Mouse (Mus musculus) left cerebral cortex, adult 8-10 months (tissue): ENCODE results near the gene Pde4d. TPM values are rescaled to one million over a fixed set of nuclear protein-coding genes. Genes with fewer than 3 reads are reported as not detected.
"Not testable (repeated sequence)": the region's sequence is repeated elsewhere in the genome, so short reads cannot be mapped to it uniquely, and the experiment has no call there.

ENCODE experiments used
- DNase-seq, 2 experiments: peaks; one replicate each; pipeline ENCODE4 v3.0.0; 2022; ENCODE audit warnings: low spot score in 2 of 2
- total RNA-seq, 4 experiments: library from RNA; stranded (reverse); gene quantifications; 2 replicates each; pipeline ENCODE4 v1.2.4; 2022

Pde4d gene
- total RNA-seq, 4 experiments from 2014 or later: 92.8 to 110 (median 99.5) TPM

DNA sequence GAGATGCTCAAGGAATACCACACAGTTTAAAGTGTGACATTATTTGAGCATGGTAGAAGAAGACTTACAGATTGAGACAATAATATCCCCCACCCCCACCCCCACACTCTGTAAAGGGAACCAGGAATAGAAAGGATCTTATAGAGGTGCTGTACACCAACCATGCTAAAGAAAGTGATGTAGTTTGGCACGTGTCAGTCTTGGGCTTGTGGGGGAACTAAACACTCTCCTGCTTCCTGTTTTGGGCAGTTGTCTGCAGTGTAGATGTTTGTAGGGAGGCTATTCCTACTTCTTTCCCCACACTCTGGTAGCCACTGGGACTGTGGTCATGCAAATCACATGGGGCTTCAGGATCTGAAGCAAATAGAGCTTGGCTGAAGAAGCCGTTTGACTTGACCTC is 236.5 kb downstream of the Pde4d start:
- no peak for DNase-seq

DNA sequence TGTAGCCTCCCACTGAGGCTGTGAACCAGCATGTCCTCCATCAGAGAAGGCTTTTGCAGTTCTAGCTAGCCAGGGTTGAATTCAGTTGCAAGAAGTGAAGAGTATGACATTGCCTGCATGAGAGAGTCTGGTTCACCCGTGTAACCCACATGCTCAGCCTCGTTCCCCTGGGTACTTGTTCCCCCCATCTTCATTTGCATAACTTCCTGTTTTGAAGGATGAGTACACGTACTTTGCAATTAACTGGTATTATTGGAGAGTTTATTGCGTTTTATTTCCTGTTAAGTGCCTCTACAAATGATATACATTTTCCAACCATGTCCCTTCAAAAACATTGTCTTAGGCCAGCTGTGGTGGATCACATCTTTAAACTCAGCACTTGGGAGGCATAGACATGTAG is 237.1 kb downstream of the Pde4d start:
- DNase-seq: no peak

DNA sequence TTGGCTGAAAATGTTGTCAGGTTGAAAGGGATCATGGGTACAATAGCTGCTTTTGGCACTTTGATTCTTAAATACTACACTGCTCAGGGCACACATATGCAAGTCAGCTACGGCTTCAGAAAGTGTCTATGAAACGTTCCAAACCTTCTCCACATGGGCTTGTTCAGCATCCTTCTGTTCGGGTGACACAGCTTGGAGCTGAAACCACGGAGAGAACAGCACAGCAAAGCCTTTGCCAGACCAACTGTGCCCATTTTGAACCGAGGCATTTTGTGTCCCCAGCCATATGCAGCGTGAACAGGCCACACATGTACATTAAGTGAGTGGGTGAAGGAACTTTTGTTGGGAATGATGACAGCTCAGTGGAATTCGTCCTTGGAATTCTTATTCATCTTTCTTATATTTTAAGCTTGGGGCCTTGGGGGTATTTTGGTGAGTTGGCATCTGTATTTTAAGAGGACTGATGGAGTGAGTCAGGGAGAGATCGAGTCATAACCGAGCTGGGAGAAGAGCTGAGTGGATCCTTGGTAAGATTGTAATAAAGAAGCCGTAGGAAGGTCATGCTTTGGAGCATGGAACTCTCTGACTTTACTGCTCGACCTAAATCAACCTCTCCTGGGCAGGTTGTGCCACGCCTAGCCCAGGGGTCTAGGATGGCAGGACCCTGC is 243.3 kb downstream of the Pde4d start:
- peak in 1 of 2 experiments; percentile 33 for DNase-seq

DNA sequence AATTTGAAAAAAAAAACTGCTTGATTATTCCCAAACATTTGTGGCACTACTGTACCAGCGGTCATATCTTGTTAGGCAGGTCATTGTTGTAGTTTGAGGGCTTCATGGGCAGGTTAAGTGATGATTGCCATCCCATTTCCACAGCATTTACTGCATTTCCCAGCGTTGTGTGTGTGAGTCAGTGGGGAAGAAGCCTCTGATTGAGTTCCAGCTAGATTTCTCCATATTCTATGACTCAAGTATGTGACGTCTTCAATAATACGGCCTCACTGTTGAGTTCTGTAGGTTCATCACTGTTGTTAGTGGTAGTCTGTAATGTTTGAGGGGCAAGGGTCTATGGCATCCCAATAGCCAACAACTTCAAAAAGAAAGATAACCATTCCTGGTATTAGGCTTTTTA is 255.7 kb downstream of the Pde4d start:
- DNase-seq: no peak

DNA sequence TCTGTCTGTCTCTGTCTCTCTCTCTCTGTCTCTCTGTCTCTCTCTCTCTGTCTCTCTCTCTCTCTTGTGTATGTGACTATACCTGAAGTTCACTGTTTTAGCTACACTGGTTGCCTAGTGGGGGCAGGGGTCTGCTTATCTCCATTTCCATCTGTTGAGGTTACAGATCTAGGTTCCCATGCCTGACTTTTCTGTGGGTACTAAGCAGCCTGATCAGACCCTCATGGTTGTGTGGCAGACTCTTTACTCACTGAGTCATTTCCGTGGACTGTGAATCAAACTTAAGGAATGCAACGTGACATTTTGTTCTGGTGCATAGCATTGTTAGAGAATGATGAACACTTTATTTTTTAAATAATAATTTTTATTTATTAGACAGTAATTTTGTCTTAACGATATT is 264.3 kb downstream of the Pde4d start:
- DNase-seq: no peak

DNA sequence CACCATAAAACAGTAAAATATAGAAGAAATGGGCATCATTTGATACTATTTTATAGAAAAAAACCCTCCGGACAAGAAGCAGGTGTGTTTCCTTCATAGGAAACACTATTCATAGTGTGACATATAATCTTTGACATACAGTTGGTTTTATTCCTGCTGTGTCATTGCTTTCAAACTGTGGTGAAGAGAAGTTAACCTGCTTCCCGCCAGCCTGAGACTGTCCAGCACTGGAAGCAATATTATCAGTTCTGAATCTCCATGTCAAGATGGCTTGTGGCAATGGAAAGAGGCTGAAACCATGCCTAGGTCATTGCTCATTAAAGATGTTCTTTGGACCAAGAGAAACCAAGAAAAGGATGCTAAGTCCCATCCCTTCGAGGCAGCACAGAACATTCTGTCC is 265.3 kb downstream of the Pde4d start:
- no peak for DNase-seq

DNA sequence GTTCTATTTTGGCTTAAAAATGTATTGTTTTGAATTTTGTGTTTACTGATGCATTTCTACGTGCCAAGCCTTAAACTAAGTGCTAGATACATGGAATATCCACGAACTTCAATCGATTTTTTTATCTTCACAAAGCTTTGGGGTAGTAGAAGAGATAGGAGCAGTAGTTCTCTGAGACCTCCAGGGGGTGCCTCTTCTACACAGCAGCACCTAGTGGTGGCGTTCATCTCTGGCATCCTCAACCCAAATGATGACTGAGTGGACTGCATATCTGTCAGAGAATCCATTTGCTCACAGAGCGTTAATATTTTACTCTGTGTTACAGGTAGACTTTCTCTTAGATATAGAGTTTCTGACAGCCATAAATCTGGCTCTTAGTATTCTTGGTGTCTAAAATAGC is 272.5 kb downstream of the Pde4d start:
- DNase-seq: no peak

DNA sequence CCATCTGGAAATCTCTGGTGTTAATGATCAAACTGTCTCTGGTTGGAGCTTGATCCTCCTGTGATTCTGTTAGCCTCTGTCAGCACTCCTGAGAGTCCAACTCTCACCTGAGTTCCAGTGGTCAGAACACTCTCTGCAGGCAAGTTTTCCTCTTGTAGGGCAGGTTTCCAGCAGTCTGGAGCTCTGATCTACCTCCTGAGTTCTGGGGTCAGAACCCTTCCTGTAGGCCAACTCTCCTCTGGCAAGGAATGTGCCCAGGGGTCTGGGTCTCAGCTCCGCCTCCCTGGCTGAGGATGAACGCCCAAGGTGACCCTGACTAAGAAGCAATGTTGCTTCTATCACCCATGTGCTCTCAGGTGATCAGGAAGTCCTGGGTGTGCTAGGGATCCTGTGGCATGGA is 284.6 kb downstream of the Pde4d start:
- not testable (repeated sequence) for DNase-seq

DNA sequence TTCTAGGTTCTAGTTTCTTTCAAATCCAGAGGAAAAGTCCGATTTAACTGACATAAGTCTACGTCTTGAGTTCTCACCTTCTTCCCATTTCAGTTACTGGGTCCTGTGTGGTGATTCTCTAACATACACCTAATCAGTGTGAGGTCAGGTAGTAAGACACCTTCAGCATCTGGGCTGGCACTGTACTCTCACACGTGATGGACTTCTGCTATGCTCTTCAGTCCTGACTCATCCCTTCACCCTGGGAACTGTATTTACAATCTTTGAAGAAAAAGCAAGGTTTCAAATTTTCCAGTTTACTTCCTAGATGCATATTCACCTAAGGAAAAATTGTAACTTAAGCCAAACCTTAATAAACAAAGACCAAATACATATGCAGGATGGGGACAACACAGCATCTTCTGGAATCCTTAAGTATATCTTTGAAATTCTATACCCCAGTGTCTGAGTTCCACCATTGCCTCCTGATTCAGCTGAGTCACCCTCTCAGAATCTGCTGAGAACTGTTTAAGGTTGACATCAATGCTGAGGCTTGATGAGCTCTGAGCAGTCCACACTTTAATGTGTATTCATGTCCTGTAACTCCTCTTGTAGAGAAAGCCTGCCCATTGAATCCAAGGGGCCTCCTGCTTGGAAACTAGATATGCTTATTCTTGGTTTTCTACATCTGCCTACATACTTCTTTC is 301.6 kb downstream of the Pde4d start:
- DNase-seq: no peak

DNA sequence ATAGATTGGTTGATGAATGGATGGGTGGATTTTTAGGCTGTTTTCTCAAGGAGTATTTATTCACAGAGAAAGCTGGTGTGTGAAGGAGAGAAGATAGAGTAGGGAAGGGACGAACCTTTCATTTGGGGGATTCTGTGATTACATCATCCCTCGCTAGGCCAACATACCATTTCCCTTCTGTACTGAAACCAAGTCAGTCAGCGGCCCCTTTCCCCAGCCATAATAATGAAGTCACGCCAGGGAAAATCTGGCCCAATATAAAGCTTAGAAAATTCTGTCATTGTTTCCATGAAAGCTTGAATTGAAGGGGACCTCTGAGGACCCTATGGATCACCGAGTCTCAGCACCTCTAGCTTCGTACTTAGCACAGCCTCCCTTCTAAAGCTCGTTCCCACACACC is 307.7 kb downstream of the Pde4d start:
- DNase-seq: no peak

DNA sequence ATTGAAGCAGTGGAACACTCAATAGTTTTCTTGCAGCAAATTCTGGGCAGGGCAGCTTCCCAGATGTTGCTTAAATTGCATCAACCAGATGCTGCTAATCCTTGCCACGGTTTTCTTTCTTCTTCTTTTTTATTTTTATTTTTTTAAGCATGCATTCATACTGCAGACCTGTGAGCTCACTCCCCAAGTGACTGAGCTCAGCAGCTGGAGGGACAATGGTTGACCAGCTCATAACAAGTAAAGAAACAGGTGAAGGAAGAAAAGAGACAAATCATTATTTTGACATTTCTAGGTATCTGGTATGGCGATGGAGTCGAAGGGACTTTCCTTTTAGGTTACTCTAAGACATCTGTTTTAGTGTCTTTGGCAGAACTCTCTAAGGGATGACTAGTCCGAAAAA is 308.6 kb downstream of the Pde4d start:
- no peak for DNase-seq

DNA sequence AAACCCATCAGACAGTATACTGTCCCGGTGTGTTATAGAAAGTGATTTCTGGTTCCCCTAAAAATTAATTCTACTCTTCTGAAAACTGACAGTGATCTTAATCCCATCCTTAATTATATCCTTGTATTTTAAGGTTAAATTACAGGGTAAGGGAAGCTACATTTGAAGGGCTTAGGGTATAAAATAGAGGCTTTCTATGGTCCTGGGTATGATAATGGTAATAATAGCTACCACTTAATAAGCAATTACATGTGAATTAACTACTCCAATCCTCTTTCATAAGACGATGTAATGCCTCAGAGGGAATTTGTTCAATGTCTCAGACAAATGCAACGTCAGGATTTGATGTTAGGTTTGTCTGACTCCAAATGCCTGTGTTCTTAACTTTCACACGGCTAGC is 309.4 kb downstream of the Pde4d start:
- no peak for DNase-seq

DNA sequence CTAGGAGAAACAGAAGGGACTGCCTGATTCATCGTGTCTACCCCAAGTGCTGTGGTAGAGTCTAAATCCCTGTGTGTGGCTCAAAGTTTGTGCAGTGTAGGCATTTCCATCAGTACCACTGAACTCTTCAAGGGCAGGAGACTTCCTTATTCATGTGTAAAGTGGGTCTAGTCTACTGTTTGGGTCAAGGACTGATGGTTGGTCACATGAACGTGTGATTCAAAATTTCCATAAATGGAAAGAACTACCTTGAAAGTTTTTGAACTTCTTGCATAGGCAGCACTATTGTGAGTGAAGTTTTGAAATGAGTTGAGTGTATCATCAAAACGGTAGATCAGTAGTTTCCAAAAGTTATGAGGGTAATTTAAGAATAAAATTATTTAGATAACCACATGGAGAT is 313.5 kb downstream of the Pde4d start:
- no peak for DNase-seq

DNA sequence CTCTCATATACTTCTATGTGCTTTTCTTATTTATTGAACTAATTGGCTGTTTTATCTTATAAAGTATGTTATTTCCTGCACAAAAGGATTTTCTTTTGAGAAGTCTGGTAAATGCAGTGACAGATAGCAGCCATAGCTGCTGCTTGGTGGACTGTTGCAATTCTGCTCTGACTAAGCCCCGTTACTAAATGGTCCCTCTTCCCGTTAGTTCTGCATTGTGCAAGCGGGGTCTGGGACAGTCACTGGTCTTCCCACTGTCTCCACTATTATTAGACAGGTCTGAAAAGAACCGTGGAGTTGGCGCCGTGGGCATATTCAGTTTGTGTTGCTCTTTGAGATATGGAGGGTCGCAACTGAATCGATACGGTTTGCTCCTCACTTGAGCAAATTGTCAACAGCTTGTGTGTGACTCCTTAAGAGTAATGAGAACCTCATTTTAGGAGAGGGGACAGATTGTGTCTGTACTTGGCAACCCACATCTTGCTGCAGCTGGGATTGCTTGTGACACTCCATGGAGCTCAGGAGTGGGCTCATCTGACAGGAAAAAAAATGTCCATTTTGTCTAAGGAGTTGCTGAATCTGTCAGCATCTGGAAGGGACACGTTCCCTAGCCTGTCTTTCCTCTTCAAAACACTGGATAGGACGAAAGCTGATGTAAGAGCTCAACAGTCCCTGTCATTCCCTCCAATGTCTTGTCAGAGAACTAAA is 316.4 kb downstream of the Pde4d start:
- no peak for DNase-seq

DNA sequence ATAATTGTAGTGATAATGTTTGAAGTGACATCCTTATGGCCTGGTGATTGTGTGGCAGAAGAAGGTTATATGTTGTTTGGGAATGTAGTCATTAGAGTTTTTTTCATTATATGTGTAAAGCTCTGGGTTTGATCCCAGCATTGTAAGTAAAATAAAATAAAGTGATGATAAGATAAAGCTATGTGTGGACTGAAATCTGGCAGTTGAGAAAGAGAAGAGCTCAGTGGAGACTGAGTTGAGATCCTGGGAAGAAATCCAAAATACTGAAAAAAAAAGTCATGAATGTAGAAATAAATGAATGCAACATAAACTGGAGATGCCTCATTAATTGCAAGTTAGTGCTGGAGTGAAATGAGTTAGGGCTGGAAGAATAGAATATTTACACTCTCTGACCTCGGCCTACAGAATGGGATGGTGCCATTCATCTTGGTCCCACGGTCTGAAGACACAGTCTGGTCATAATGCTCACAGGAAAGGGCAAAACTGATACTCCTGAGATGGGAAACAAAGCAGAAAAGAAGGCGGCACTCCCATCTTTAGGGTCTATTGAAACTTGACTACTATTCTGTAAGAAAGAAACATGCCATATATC is 319.8 kb downstream of the Pde4d start:
- DNase-seq: no peak

DNA sequence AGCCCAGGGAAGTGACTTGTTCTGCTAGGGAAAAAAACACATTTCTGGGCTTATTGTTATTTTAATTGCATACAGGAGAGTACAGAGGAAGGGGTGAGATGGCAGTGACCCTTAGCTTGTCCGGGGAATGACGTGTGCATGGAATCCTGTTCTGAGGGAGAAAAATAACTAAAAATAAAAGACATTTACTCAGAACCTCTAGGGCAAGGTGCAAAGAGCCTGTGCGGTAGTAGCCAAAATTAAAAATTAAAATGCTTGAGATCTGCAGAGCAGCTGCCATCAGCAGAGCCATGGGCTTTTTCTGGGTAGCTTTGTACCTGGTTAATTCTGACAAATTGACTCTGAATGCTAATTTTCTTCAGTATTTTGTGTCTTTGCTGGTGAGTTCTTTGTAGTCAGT is 322.6 kb downstream of the Pde4d start:
- DNase-seq: no peak

DNA sequence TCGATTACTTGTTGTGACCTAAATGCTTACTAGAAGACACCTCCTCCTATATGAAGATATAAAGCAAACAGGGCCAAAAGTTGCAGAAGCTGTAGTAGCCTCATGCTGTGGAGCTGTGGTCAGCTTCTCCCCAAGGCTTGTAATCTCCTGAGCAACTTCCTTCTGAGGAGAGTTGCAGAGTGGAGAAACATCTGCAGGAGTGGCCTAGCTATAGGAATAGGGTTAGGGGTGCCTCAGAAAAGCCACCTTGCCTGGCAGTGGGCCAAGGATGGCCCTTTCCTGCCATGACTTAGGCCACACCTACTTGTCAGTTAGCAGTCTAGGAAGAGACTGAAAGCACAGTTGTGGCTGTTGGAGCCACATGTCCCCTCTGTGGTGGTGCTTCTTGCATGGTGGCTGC is 325.2 kb downstream of the Pde4d start:
- DNase-seq: no peak

DNA sequence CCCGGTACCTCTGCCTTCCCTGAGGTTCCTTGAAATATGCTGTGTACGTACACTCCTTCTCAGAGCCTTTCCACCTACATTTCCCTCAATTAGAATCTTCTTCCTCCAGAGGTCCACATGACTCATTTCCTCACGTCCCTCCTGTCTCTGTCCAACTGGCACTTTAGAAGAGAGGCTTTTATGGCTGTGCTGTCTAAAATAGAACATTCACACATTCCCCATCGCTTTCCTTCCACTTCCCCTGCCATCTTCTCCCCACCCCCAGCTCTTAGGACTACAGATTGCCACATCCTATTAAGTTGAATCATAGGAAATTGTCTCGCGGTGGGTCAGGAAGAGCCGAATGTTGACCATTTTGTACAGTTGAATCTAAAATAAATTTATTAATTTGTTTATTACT is 326.1 kb downstream of the Pde4d start:
- DNase-seq: peak in 1 of 2 experiments; percentile 15

DNA sequence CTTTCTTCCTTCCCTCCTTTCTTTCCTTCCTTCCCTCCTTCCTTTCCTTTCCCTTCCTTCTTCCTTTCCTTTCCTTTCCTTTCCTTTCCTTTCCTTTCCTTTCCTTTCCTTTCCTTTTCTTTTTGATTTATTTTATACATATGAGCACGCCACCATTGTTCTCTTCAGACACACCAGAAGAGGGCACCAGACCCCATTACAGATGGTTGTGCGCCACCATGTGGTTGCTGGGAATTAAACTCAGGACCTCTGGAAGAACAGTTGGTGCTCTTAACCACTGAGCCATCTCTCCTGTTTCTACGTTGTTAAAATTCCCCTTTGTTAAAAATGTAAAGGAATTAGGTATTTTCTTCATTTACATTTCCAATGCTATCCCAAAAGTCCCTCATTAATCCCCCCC is 347.9 kb downstream of the Pde4d start:
- DNase-seq: not testable (repeated sequence)

DNA sequence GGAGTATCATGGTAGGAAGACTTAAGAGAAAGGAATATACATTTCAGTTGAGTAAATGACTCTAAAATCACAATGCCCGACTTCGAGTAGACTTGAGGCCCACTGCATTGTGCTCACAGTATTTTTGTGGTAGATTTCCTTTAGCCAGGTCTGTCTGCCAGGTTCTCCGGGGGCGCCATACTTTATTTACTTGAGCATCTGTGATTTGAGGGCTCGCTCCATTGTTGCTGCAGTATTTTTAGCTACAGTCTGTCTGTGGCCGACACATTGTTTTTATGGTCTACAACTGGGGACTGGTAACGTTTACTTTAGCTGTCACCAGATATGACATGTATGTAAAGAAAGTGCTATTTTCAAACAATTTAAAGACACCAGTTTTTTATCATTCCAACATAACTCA is 359.4 kb downstream of the Pde4d start:
- DNase-seq: no peak

DNA sequence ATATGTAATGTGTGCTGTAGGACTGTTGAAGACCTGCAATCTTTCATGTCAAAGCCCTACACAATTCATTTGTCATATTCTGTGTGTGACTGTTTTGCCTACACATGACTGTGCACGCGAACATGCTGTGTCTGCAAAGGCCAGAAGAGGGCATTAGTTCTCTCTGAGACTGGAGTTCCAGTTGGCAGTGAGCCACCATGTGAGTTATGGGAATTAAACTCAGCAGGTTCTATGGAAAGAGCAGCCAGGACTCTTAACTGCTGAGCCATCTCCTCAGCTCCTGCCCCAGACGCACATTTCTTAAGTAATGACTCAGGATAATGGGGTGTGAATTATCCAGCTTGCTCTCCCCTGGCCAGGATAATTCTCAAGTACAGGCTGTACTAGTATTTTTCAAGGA is 363.2 kb downstream of the Pde4d start:
- peak in 1 of 2 experiments; percentile 11 for DNase-seq

DNA sequence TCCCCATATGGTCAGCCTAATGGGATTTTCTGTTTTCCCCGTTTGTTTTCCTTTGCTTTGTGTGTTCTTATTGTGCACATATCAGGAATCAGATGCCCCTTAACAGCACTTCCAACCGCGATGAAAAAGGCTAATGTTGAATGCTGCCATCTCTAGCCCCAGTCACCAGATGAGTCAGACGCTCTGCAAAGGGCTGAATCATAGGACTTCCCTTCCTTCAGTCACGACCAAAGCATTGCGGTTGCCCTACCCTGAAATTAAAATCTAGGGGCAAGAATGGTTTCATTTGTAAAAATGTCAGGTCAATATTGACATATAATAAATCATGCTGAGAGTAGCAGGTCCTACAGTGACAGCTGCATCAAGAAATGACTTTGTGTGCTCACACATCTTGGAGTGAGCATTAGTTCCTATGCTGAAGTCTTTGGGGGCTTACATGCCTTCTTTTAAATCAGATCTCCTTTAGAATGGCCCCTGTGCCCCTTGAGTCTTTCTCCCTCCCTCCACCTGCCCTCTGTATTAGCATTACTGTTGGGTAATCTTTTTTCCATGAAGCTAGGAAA is 370.2 kb downstream of the Pde4d start:
- no peak for DNase-seq
